Mouse (Mus musculus) forebrain, embryonic 16.5 days (tissue): Measurements from ENCODE around the gene Defb13. TPM values are rescaled to one million over a fixed set of nuclear protein-coding genes. Genes with fewer than 3 reads are reported as not detected.
"Not testable (repeated sequence)": the region's sequence is repeated elsewhere in the genome, so short reads cannot be mapped to it uniquely, and the experiment has no call there.

Source experiments
- ATAC-seq: fragments of 200-750 bp; cut with Nextera tagmentation; 2 replicates; pipeline ENCODE4 v1.8.0; 2017; ENCODE audit warnings: mild to moderate bottlenecking, moderate library complexity
- H3K27ac ChIP-seq: fragments of 300-500 bp; sonication (generic); 2 replicates; pipeline ENCODE4 v1.5.1; 2014; ENCODE audit warnings: low read length, control low read depth
- H3K27me3 ChIP-seq: fragments of 300-500 bp; sonication (generic); replicated peaks from 2 replicates; pipeline ENCODE4 v1.6.1; 2014; ENCODE audit warnings: low read length; ENCODE audit not compliant: control insufficient read depth, insufficient read depth
- H3K36me3 ChIP-seq: fragments of 300-500 bp; sonication (generic); 2 replicates; pipeline ENCODE4 v1.6.1; 2014; ENCODE audit not compliant: control insufficient read depth, insufficient read depth
- H3K4me1 ChIP-seq: fragments of 300-500 bp; sonication (generic); replicated peaks from 2 replicates; pipeline ENCODE4 v1.6.1; 2014; ENCODE audit warnings: low read length; ENCODE audit not compliant: control insufficient read depth, insufficient read depth
- H3K4me2 ChIP-seq: fragments of 300-500 bp; sonication (generic); 2 replicates; pipeline ENCODE4 v1.6.1; 2014; ENCODE audit warnings: mild to moderate bottlenecking, low read length, control low read depth
- H3K4me3 ChIP-seq: fragments of 300-500 bp; sonication (generic); replicated peaks from 2 replicates; pipeline ENCODE4 v1.5.1; 2014; ENCODE audit warnings: mild to moderate bottlenecking, low read length, control low read depth
- H3K9ac ChIP-seq: fragments of 300-500 bp; sonication (generic); replicated peaks from 2 replicates; pipeline ENCODE4 v1.6.1; 2014; ENCODE audit warnings: low read depth, low read length, control low read depth
- H3K9me3 ChIP-seq: fragments of 300-500 bp; sonication (generic); 2 replicates; pipeline ENCODE4 v1.6.1; 2016; ENCODE audit warnings: low read length; ENCODE audit not compliant: control insufficient read depth
- WGBS: fragments of 180-500 bp; shearing (Covaris S2); extraction: QIAGEN DNeasy Blood & Tissue Kit; methylation state at CpG from one replicate; pipeline ENCODE4 v1.1.7; 2014; 5-methylcytosine and 5-hydroxymethylcytosine counted together
- polyA plus RNA-seq: library from polyadenylated mRNA; unstranded; fragments of >200 nt; fragmentation: Nextera tagmentation; extraction: Ambion mirVana; gene quantifications from 2 replicates; pipeline ENCODE4 v1.2.1, GENCODE M21; 2015

The Defb13 gene
- polyA plus RNA-seq, result not detected in 2 replicates

- Histone ChIP-seq H3K4me3 (no peak within 1 kb of the TSS), H3K9me3 (no peaks in the 10 kb centered on the region), H3K4me1 (no peaks in the 10 kb centered on the region), H3K36me3 (no peaks in the 10 kb centered on the region), H3K9ac (no peak within 1 kb of the TSS), H3K4me2 (no peak within 1 kb of the TSS), H3K27ac (no peak within 1 kb of the TSS), H3K27me3 (no peaks in the 10 kb centered on the region)
- WGBS, result 84% methylated on average over 6 of the region's 6 CpGs
- ATAC-seq, result no peak
Observed at GRCm38 (mm10) chr8:21946462-21946861, at the start of gene Defb13. Gene Defb13 (plus strand): TSS chr8:21946762.

- H3K27me3 ChIP-seq, H3K9me3 ChIP-seq, H3K27ac ChIP-seq, H3K4me3 ChIP-seq, H3K36me3 ChIP-seq, H3K4me1 ChIP-seq, H3K9ac ChIP-seq, H3K4me2 ChIP-seq, ATAC-seq: not testable (repeated sequence)
Observed at GRCm38 (mm10) chr8:21906290-21906689, 40.3 kb upstream of the Defb13 start, which contains the start of gene Defb11. Gene Defb11 (minus strand): TSS chr8:21906412.

- no peak overlapping the region for H3K4me3 ChIP-seq
- H3K4me2 ChIP-seq, result no peak overlapping the region
- no peaks in the 10 kb centered on the region for H3K9me3 ChIP-seq
- no peak overlapping the region for H3K27ac ChIP-seq
- H3K27me3 ChIP-seq, result no peaks in the 10 kb centered on the region
- H3K9ac ChIP-seq, result no peak overlapping the region
- H3K36me3 ChIP-seq, result no peaks in the 10 kb centered on the region
- ATAC-seq, result no peak
- WGBS, result 3% methylated on average over 1 of the region's 1 CpGs
- no peaks in the 10 kb centered on the region for H3K4me1 ChIP-seq
Observed at GRCm38 (mm10) chr8:21911931-21912330, 34.6 kb upstream of the Defb13 start.

- Histone ChIP-seq H3K4me2 (no peak overlapping the region), H3K36me3 (no peaks in the 10 kb centered on the region), H3K4me1 (no peaks in the 10 kb centered on the region), H3K9ac (no peak overlapping the region), H3K27ac (no peak overlapping the region), H3K9me3 (no peaks in the 10 kb centered on the region), H3K4me3 (no peak overlapping the region), H3K27me3 (no peaks in the 10 kb centered on the region)
- ATAC-seq, result no peak
- 23% methylated on average over 2 of the region's 2 CpGs for WGBS
Observed at GRCm38 (mm10) chr8:21912554-21912953, 34.0 kb upstream of the Defb13 start.

- Histone ChIP-seq H3K4me3 (no peak overlapping the region), H3K4me2 (no peak overlapping the region), H3K36me3 (no peaks in the 10 kb centered on the region), H3K9me3 (no peaks in the 10 kb centered on the region), H3K4me1 (no peaks in the 10 kb centered on the region), H3K27me3 (no peaks in the 10 kb centered on the region), H3K27ac (no peak overlapping the region), H3K9ac (no peak overlapping the region)
- 84% methylated on average over 3 of the region's 3 CpGs for WGBS
- ATAC-seq, result no peak
Observed at GRCm38 (mm10) chr8:21915625-21916024, 30.9 kb upstream of the Defb13 start.

- H3K27me3 ChIP-seq, ATAC-seq, H3K4me3 ChIP-seq, H3K4me2 ChIP-seq, H3K36me3 ChIP-seq, H3K9me3 ChIP-seq, H3K27ac ChIP-seq, H3K9ac ChIP-seq, H3K4me1 ChIP-seq: not testable (repeated sequence)
- 81% methylated on average over 3 of the region's 3 CpGs for WGBS
Observed at GRCm38 (mm10) chr8:21930754-21931153, 15.8 kb upstream of the Defb13 start.

GRCm38 (mm10) chr8:21932610-21933009 lies 14.0 kb upstream of the Defb13 start, which contains the start of gene Defb15:
Gene Defb15 (minus strand): TSS chr8:21932710.
- H3K9me3 ChIP-seq, result no peaks in the 10 kb centered on the region
- no peak within 1 kb of the TSS for H3K27ac ChIP-seq
- H3K36me3 ChIP-seq, result no peaks in the 10 kb centered on the region
- ATAC-seq, result no peak
- no peak within 1 kb of the TSS for H3K9ac ChIP-seq
- no peak within 1 kb of the TSS for H3K4me3 ChIP-seq
- H3K4me1 ChIP-seq, result no peaks in the 10 kb centered on the region
- WGBS, result 95% methylated on average over 6 of the region's 6 CpGs
- no peaks in the 10 kb centered on the region for H3K27me3 ChIP-seq
- H3K4me2 ChIP-seq, result no peak within 1 kb of the TSS

- ATAC-seq, H3K4me3 ChIP-seq, H3K4me2 ChIP-seq, H3K9ac ChIP-seq, H3K4me1 ChIP-seq, H3K9me3 ChIP-seq, H3K27ac ChIP-seq, H3K36me3 ChIP-seq, H3K27me3 ChIP-seq: not testable (repeated sequence)
- 91% methylated on average over 4 of the region's 4 CpGs for WGBS
Observed at GRCm38 (mm10) chr8:21938052-21938451, 8.5 kb upstream of the Defb13 start, which contains the start of gene Defb35. Gene Defb35 (plus strand): TSS chr8:21938352.

GRCm38 (mm10) chr8:21947311-21948017 lies 902 bp downstream of the Defb13 start:
- Histone ChIP-seq H3K4me1 (no peaks in the 10 kb centered on the region), H3K27ac (no peak overlapping the region), H3K4me3 (no peak overlapping the region), H3K9me3 (no peaks in the 10 kb centered on the region), H3K36me3 (no peaks in the 10 kb centered on the region), H3K27me3 (no peaks in the 10 kb centered on the region), H3K4me2 (no peak overlapping the region), H3K9ac (no peak overlapping the region)
- 57% methylated on average over 9 of the region's 9 CpGs for WGBS
- ATAC-seq, result no peak

- Histone ChIP-seq H3K27ac (no peak overlapping the region), H3K4me3 (no peak overlapping the region), H3K4me2 (no peak overlapping the region), H3K9me3 (no peaks in the 10 kb centered on the region), H3K27me3 (no peaks in the 10 kb centered on the region), H3K36me3 (no peaks in the 10 kb centered on the region), H3K4me1 (no peaks in the 10 kb centered on the region), H3K9ac (no peak overlapping the region)
- 5% methylated on average over 9 of the region's 9 CpGs for WGBS
- no peak for ATAC-seq
Observed at GRCm38 (mm10) chr8:21955321-21955720, 8.8 kb downstream of the Defb13 start.
